Mouse (Mus musculus) forebrain, embryonic 14.5 days (tissue): ENCODE results near the gene Ccdc153. TPM values are rescaled to one million over a fixed set of nuclear protein-coding genes. Genes with fewer than 3 reads are reported as not detected.

Experiments
- ATAC-seq: fragments of 200-750 bp; cut with Nextera tagmentation; 2 replicates; pipeline ENCODE4 v1.8.0; 2017; ENCODE audit warnings: mild to moderate bottlenecking, moderate library complexity
- DNase-seq: peaks from one replicate; pipeline ENCODE4 v3.0.0-alpha.2; 2015; ENCODE audit warnings: low spot score
- H3K27ac ChIP-seq: fragments of 300-500 bp; sonication (generic); 2 replicates; pipeline ENCODE4 v1.5.1; 2014; ENCODE audit warnings: low read depth, mild to moderate bottlenecking, control low read depth, low read length, moderate library complexity
- H3K27me3 ChIP-seq: fragments of 300-500 bp; sonication (generic); replicated peaks from 2 replicates; pipeline ENCODE4 v1.6.1; 2014; ENCODE audit warnings: low read length, control low read depth, mixed read lengths; ENCODE audit not compliant: control insufficient read depth, insufficient read depth
- H3K36me3 ChIP-seq: fragments of 300-500 bp; sonication (generic); 2 replicates; pipeline ENCODE4 v1.6.1; 2014; ENCODE audit warnings: low read length, control low read depth; ENCODE audit not compliant: control insufficient read depth, insufficient read depth
- H3K4me1 ChIP-seq: fragments of 300-500 bp; sonication (generic); 2 replicates; pipeline ENCODE4 v1.6.1; 2014; ENCODE audit warnings: antibody characterized with exemption, low read length, control low read depth; ENCODE audit not compliant: control insufficient read depth, insufficient read depth
- H3K4me2 ChIP-seq: fragments of 300-500 bp; sonication (generic); 2 replicates; pipeline ENCODE4 v1.6.1; 2014; ENCODE audit warnings: mild to moderate bottlenecking, control low read depth, low read length
- H3K4me3 ChIP-seq: fragments of 300-500 bp; sonication (generic); 2 replicates; pipeline ENCODE4 v1.5.1; 2014; ENCODE audit warnings: low read depth, low read length, control low read depth
- H3K9ac ChIP-seq: fragments of 300-500 bp; sonication (generic); 2 replicates; pipeline ENCODE4 v1.6.1; 2014; ENCODE audit warnings: mild to moderate bottlenecking, low read length, control low read depth, moderate library complexity
- H3K9me3 ChIP-seq: fragments of 300-500 bp; sonication (generic); replicated peaks from 2 replicates; pipeline ENCODE4 v1.6.1; 2016; ENCODE audit warnings: low read length, control low read depth, mixed read lengths; ENCODE audit not compliant: control insufficient read depth
- WGBS: fragments of 180-500 bp; shearing (Covaris S2); extraction: QIAGEN DNeasy Blood & Tissue Kit; methylation state at CpG from one replicate; pipeline ENCODE4 v1.1.7; 2014; 5-methylcytosine and 5-hydroxymethylcytosine counted together
- polyA plus RNA-seq: library from polyadenylated mRNA; unstranded; fragments of >200 nt; fragmentation: Nextera tagmentation; extraction: Ambion mirVana; gene quantifications from 2 replicates; pipeline ENCODE4 v1.2.1, GENCODE M21; 2014

Ccdc153 gene
- polyA plus RNA-seq, 1 experiment from 2014 or later, result not detected

DNA sequence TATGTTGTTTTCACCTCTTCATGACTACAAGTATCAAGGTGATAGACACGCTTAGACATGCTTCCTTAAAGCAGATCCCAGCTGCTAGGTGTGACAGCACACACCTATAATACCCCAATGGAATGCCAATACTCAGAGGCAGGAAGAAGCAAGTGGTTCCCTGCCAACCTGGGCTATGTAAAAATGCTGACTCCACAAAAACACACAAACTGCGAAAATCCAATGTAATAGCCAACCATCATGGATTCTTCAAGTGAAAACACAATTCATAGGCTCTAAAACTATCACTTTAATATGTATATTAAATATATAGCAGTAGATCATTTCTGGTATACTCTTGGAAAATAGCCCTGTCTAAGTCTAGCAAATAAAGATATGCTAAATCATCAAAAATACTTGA, 32.6 kb upstream of the Ccdc153 start:
- no peaks in the 10 kb centered on the region for H3K9me3 ChIP-seq

DNA sequence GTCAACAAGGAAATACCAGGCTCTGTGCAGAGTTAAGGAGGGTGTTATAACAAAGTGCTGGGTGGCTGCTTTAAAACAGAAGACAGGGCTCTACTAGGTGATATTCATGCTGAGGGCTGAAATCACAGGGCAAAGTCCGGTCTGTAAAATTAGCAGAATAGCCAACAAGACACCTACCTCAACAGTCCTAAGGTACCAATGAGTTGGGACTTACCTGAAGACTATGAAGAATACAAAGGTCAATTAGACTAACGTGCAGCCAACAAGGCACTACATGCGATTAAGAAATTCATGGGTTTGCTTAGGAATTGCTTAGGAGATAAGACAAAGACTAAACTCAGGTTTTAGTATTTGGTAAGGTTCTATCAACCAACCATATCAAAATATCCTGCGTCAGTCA, 31.1 kb upstream of the Ccdc153 start:
- Histone ChIP-seq H3K9me3 (no peaks in the 10 kb centered on the region), H3K4me2 (no peak overlapping the region), H3K36me3 (peaks cover 4% of the 10 kb centered on the region; the same call in 1 of the 2 replicates), H3K9ac (no peak overlapping the region), H3K4me3 (no peak overlapping the region), H3K27ac (no peak overlapping the region), H3K27me3 (no peaks in the 10 kb centered on the region), H3K4me1 (no peaks in the 10 kb centered on the region)
- DNase-seq (no peak), ATAC-seq (no peak)
- WGBS, result 98% methylated on average over 4 of the region's 4 CpGs

More for the DNA sequence above, 32.6 kb upstream of the Ccdc153 start:
- no peak for DNase-seq
- H3K4me3 ChIP-seq, result no peak overlapping the region
- H3K27me3 ChIP-seq, result no peaks in the 10 kb centered on the region
- no peaks in the 10 kb centered on the region for H3K4me1 ChIP-seq
- ATAC-seq, result no peak
- no peak overlapping the region for H3K4me2 ChIP-seq
- 95% methylated on average over 2 of the region's 2 CpGs for WGBS
- no peak overlapping the region for H3K27ac ChIP-seq
- no peak overlapping the region for H3K9ac ChIP-seq
- H3K36me3 ChIP-seq, result peaks cover 4% of the 10 kb centered on the region; the same call in 1 of the 2 replicates

DNA sequence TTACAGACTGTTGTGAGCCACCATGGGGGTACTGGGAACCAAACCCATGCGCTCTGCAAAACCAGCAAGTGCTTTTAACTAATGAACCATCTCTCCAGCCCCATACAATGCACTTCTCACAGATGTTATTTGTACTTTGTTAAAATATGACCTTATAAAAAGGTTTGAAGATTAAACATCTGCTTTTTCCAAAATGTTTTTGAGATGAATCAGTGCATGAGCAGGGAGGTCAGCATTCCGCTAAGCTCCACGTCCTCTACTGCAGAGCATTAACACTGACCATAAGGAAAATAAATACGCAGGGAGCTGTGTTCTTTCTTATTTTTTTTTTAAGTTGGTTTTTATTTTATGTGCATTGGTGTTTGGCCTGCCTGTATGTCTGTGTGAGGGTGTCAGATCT, 28.1 kb upstream of the Ccdc153 start:
- H3K27ac ChIP-seq, result no peak overlapping the region
- H3K4me2 ChIP-seq, result no peak overlapping the region
- H3K36me3 ChIP-seq, result peaks cover 4% of the 10 kb centered on the region; the same call in 1 of the 2 replicates
- H3K9me3 ChIP-seq, result no peaks in the 10 kb centered on the region
- WGBS, result 97% methylated on average over 4 of the region's 4 CpGs
- H3K27me3 ChIP-seq, result no peaks in the 10 kb centered on the region
- no peak overlapping the region for H3K4me3 ChIP-seq
- H3K4me1 ChIP-seq, result no peaks in the 10 kb centered on the region
- H3K9ac ChIP-seq, result no peak overlapping the region
- ATAC-seq (no peak), DNase-seq (no peak)

DNA sequence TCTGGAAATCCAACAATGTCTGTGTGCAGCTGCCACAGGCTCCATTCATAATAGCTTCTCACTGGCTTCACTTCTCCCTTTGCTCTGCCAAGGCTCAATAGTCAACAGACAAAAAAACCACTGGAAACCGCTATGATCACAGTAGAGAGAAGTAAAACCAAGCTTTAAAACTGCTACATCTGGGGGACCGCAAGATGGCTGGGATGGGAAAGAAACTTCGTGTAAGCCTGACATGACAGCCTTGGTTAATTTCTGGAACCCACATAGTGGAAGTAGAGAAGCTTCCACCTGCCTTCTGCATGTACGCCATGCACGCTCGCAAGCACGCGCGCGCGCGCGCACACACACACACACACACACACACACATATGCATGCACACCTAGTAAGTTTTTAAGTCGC, 26.9 kb upstream of the Ccdc153 start:
- no peak overlapping the region for H3K4me2 ChIP-seq
- no peak for ATAC-seq
- no peaks in the 10 kb centered on the region for H3K9me3 ChIP-seq
- no peaks in the 10 kb centered on the region for H3K27me3 ChIP-seq
- H3K27ac ChIP-seq, result no peak overlapping the region
- WGBS, result 94% methylated on average over 14 of the region's 14 CpGs
- H3K9ac ChIP-seq, result no peak overlapping the region
- H3K36me3 ChIP-seq, result peaks cover 4% of the 10 kb centered on the region; the same call in 1 of the 2 replicates
- H3K4me1 ChIP-seq, result no peaks in the 10 kb centered on the region
- no peak overlapping the region for H3K4me3 ChIP-seq
- DNase-seq, result peak; percentile 10

DNA sequence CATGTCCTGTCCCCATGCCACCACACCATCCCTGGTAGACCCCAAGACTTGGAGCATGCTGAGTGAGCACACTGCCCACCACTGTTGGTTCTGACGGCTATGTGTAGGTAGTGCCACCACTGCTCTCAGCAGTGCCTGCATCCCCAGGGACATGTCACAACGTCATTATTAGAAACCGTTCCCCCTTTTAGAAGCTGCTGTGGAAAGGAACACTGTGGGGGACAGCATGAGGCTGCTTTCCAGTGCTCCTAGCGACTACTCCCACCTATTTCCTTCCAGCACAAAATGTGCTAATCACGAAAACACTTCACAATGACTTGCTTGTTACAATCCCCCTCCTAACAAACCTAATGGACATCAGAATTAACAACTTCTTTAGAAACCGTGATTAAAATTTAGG, 14.5 kb upstream of the Ccdc153 start:
- Histone ChIP-seq H3K4me3 (no peak overlapping the region), H3K9me3 (no peaks in the 10 kb centered on the region), H3K9ac (no peak overlapping the region), H3K4me1 (no peaks in the 10 kb centered on the region), H3K4me2 (no peak overlapping the region), H3K36me3 (no peaks in the 10 kb centered on the region), H3K27me3 (no peaks in the 10 kb centered on the region), H3K27ac (no peak overlapping the region)
- DNase-seq (no peak), ATAC-seq (no peak)
- WGBS, result 45% methylated on average over 6 of the region's 6 CpGs

DNA sequence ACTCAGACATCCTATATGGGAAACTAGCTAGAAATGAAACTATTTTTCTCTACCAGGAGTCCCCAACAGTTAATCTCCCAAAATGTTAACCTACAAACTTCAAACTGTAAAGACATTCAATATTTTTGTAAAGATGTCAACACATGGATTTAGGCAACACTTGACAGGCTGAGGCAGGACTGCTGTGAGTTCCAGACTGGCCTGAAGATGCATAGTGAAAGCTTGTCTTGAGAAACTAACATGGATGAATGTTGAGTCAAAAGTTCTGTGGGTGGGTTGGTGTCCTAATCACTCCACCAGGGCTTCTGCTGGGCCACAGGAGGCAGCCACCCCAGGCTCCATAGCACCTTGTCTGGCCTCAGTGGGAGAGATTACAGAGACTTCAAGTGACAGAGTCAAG, 8.9 kb upstream of the Ccdc153 start:
- Histone ChIP-seq H3K4me1 (peaks cover 10% of the 10 kb centered on the region), H3K4me2 (peak overlapping the region; percentile 50), H3K4me3 (no peak overlapping the region), H3K9ac (0 out of 2 replicates have a peak overlapping the region, but pooled peaks have one; percentile 0), H3K36me3 (no peaks in the 10 kb centered on the region), H3K9me3 (no peaks in the 10 kb centered on the region), H3K27ac (no peak overlapping the region), H3K27me3 (no peaks in the 10 kb centered on the region)
- no peak for DNase-seq
- no peak for ATAC-seq

DNA sequence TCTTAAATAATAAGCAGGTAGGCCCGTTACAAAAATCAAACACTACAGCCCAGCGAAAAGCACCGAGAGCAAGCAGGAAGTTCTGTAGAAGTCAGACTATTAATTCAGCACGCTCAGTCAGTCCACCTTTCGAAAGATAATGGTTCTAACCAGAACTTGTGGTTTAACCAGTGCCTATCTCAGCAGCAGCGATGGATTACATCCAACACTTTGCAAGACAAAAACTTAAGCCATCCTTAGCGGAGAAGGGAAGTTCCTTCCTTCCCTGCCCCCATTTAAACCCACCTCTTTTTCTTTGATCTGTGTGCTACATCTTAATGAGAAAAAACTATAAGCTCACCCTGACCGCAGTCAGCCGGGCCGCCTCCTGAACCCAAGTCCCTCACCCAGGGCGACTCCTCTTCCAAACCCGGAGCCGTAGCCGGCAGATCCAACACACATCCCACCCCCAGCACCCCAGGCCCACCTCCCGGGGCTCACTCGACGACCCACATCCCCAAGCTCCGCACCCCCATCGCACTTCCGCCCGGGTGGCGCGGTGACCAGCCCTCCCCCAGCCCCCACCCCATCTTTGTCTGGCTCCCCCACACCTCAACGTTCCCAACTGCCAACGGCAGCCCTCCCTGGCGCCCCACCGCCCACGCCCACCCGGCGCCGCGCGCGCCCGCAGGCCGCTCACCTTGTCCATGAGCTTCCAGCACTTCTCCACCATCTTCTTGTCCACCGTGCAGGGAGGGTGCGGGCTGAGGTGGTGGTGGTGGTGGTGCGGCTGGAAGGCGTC, 7.3 kb upstream of the Ccdc153 start:
- Histone ChIP-seq H3K9me3 (no peaks in the 10 kb centered on the region), H3K36me3 (no peaks in the 10 kb centered on the region), H3K9ac (peak overlapping the region; percentile 96), H3K27ac (peak overlapping the region; percentile 94), H3K4me2 (peak overlapping the region; percentile 50), H3K4me1 (peaks cover 10% of the 10 kb centered on the region), H3K27me3 (no peaks in the 10 kb centered on the region), H3K4me3 (peak overlapping the region; percentile 82)
- under 1% methylated on average over 37 of the region's 40 CpGs for WGBS
- DNase-seq (no peak), ATAC-seq (peak; percentile 81)

DNA sequence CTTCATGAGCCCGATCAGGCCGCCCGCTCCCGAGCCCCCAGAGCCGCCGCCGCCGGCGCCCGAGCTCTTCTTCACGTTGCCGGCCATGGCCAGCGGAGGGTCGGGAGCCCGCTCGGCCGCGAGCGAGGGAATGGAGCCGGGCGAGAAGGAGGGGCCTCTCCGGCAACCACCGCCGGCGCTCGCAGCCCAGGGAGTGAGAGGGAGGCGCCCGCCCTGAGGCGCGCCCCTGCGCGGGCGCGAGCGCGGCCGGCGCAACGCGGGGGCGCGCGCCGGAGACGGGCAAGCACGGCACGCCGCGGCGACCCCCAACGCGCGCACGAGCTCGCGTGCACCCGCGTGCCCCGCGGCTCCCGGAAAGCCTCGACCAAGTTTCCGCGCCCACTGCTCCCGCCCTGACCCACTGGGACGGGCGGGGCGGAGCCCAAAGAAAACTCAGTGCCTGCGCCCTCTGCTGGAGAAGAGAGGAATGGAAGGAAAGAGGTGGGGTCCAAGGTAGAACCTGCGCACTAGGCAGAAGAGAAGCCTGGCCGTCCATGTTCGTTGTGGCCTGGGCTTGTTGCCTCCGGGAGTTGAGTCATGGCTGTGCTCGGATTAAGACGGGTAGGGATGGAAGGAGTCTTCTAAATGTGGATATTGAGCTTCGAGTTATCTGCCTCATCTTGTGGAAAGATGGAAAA, 6.5 kb upstream of the Ccdc153 start, which contains the start of gene Cbl:
Cbl (minus strand) TSS at position 248 of the 677 bp plus-strand sequence.
- H3K27ac ChIP-seq, result peak within 1 kb of the TSS; percentile 94
- peak within 1 kb of the TSS; percentile 50 for H3K4me2 ChIP-seq

More for the DNA sequence above, 6.5 kb upstream of the Ccdc153 start, which contains the start of gene Cbl:
- peaks cover 10% of the 10 kb centered on the region for H3K4me1 ChIP-seq
- peak within 1 kb of the TSS; percentile 82 for H3K4me3 ChIP-seq
- peak; percentile 94 for ATAC-seq
- H3K27me3 ChIP-seq, result no peaks in the 10 kb centered on the region
- WGBS, result under 1% methylated on average over 72 of the region's 76 CpGs
- no peaks in the 10 kb centered on the region for H3K9me3 ChIP-seq
- peak; percentile 98 for DNase-seq
- H3K36me3 ChIP-seq, result no peaks in the 10 kb centered on the region
- peak within 1 kb of the TSS; percentile 96 for H3K9ac ChIP-seq
